Mouse (Mus musculus): ENCODE measurements around the gene Abca5. TPM values are rescaled to one million over a fixed set of nuclear protein-coding genes. Genes with fewer than 3 reads are reported as not detected.

Abca5 gene
- polyA plus RNA-seq (2012; ENCODE audit: insufficient read depth, insufficient read length, missing spikeins): 1.5 and 1.7 TPM in 2 replicates

- no peak for TF ChIP-seq CTCF (IDR thresholded peaks at IDR 0.05; ENCODE audit: low read depth, low read length)
- TF ChIP-seq POLR2A (IDR thresholded peaks at IDR 0.05; ENCODE audit: borderline replicate concordance, low read depth, low read length): no peak
- H3K4me3 ChIP-seq (ENCODE audit: insufficient read depth, low read length): peak within 1 kb of the TSS; percentile 87
- H3K4me1 ChIP-seq (ENCODE audit: control insufficient read depth, insufficient read depth, low read length): no peaks in the 10 kb centered on the region
- no peak within 1 kb of the TSS for H3K27ac ChIP-seq (ENCODE audit: insufficient read depth, low read depth, low read length)
Measured at GRCm38 (mm10) chr11:110337289-110338245, at the start of gene Abca5. Abca5 (minus strand) TSS chr11:110337716.

GRCm38 (mm10) chr11:110385487-110385886, 48.0 kb upstream of the Abca5 start:
- peaks cover 3% of the 10 kb centered on the region for H3K4me1 ChIP-seq (ENCODE audit: control insufficient read depth, insufficient read depth, low read length)
- no peak overlapping the region for H3K4me3 ChIP-seq (ENCODE audit: insufficient read depth, low read length)
- TF ChIP-seq CTCF (IDR thresholded peaks at IDR 0.05; ENCODE audit: low read depth, low read length): no peak
- TF ChIP-seq POLR2A (IDR thresholded peaks at IDR 0.05; ENCODE audit: borderline replicate concordance, low read depth, low read length): no peak
- no peak overlapping the region for H3K27ac ChIP-seq (ENCODE audit: insufficient read depth, low read depth, low read length)

GRCm38 (mm10) chr11:110380310-110380668, 42.8 kb upstream of the Abca5 start:
- Histone ChIP-seq H3K27ac (ENCODE audit: insufficient read depth, low read depth, low read length) (no peak overlapping the region), H3K4me3 (ENCODE audit: insufficient read depth, low read length) (peak overlapping the region; percentile 50)

GRCm38 (mm10) chr11:110379661-110380309, 42.3 kb upstream of the Abca5 start:
- peak overlapping the region; percentile 50 for H3K4me3 ChIP-seq (ENCODE audit: insufficient read depth, low read length)
- peaks cover 9% of the 10 kb centered on the region for H3K4me1 ChIP-seq (ENCODE audit: control insufficient read depth, insufficient read depth, low read length)
- no peak for TF ChIP-seq POLR2A (IDR thresholded peaks at IDR 0.05; ENCODE audit: borderline replicate concordance, low read depth, low read length)
- TF ChIP-seq CTCF (IDR thresholded peaks at IDR 0.05; ENCODE audit: low read depth, low read length): no peak
- no peak overlapping the region for H3K27ac ChIP-seq (ENCODE audit: insufficient read depth, low read depth, low read length)

More at GRCm38 (mm10) chr11:110380310-110380668, 42.8 kb upstream of the Abca5 start:
- H3K4me1 ChIP-seq (ENCODE audit: control insufficient read depth, insufficient read depth, low read length): peaks cover 9% of the 10 kb centered on the region
- TF ChIP-seq CTCF (IDR thresholded peaks at IDR 0.05; ENCODE audit: low read depth, low read length) (no peak), POLR2A (IDR thresholded peaks at IDR 0.05; ENCODE audit: borderline replicate concordance, low read depth, low read length) (no peak)

GRCm38 (mm10) chr11:110374036-110374435, 36.5 kb upstream of the Abca5 start:
- peaks cover 8% of the 10 kb centered on the region for H3K4me1 ChIP-seq (ENCODE audit: control insufficient read depth, insufficient read depth, low read length)
- TF ChIP-seq CTCF (IDR thresholded peaks at IDR 0.05; ENCODE audit: low read depth, low read length) (no peak), POLR2A (IDR thresholded peaks at IDR 0.05; ENCODE audit: borderline replicate concordance, low read depth, low read length) (no peak)
- no peak overlapping the region for H3K27ac ChIP-seq (ENCODE audit: insufficient read depth, low read depth, low read length)
- no peak overlapping the region for H3K4me3 ChIP-seq (ENCODE audit: insufficient read depth, low read length)

- TF ChIP-seq POLR2A (IDR thresholded peaks at IDR 0.05; ENCODE audit: borderline replicate concordance, low read depth, low read length) (no peak), CTCF (IDR thresholded peaks at IDR 0.05; ENCODE audit: low read depth, low read length) (no peak)
- Histone ChIP-seq H3K4me1 (ENCODE audit: control insufficient read depth, insufficient read depth, low read length) (peaks cover 8% of the 10 kb centered on the region), H3K4me3 (ENCODE audit: insufficient read depth, low read length) (no peak overlapping the region), H3K27ac (ENCODE audit: insufficient read depth, low read depth, low read length) (peak overlapping the region; percentile 36)
Measured at GRCm38 (mm10) chr11:110372266-110372954, 34.9 kb upstream of the Abca5 start.

- H3K27ac ChIP-seq (ENCODE audit: insufficient read depth, low read depth, low read length): no peak overlapping the region
- TF ChIP-seq POLR2A (IDR thresholded peaks at IDR 0.05; ENCODE audit: borderline replicate concordance, low read depth, low read length) (no peak), CTCF (IDR thresholded peaks at IDR 0.05; ENCODE audit: low read depth, low read length) (no peak)
- peaks cover 8% of the 10 kb centered on the region for H3K4me1 ChIP-seq (ENCODE audit: control insufficient read depth, insufficient read depth, low read length)
- H3K4me3 ChIP-seq (ENCODE audit: insufficient read depth, low read length): no peak overlapping the region
Measured at GRCm38 (mm10) chr11:110371827-110372226, 34.3 kb upstream of the Abca5 start.

- no peak overlapping the region for H3K27ac ChIP-seq (ENCODE audit: insufficient read depth, low read depth, low read length)
- peaks cover 8% of the 10 kb centered on the region for H3K4me1 ChIP-seq (ENCODE audit: control insufficient read depth, insufficient read depth, low read length)
- no peak overlapping the region for H3K4me3 ChIP-seq (ENCODE audit: insufficient read depth, low read length)
- TF ChIP-seq POLR2A (IDR thresholded peaks at IDR 0.05; ENCODE audit: borderline replicate concordance, low read depth, low read length) (no peak), CTCF (IDR thresholded peaks at IDR 0.05; ENCODE audit: low read depth, low read length) (no peak)
Measured at GRCm38 (mm10) chr11:110369312-110370019, 31.9 kb upstream of the Abca5 start.

- H3K4me1 ChIP-seq (ENCODE audit: control insufficient read depth, insufficient read depth, low read length): peaks cover 5% of the 10 kb centered on the region
- H3K27ac ChIP-seq (ENCODE audit: insufficient read depth, low read depth, low read length): no peak overlapping the region
- no peak for TF ChIP-seq CTCF (IDR thresholded peaks at IDR 0.05; ENCODE audit: low read depth, low read length)
- no peak overlapping the region for H3K4me3 ChIP-seq (ENCODE audit: insufficient read depth, low read length)
Measured at GRCm38 (mm10) chr11:110367638-110368037, 30.1 kb upstream of the Abca5 start.
